Mouse (Mus musculus): ENCODE measurements at regions not wholly inside any gene's neighbourhood (a gene's known extent, or its start where the extent isn't known, plus 50 kb on each side); places are given as distances from the start of the nearest gene placed in this dataset.

- Histone ChIP-seq H3K9ac (ENCODE audit: low read depth, low read length) (no peak overlapping the region), H3K9me3 (replicated peaks; ENCODE audit: low read length) (no peaks in the 10 kb centered on the region), H3K4me1 (replicated peaks; ENCODE audit: insufficient read depth, low read length) (no peaks in the 10 kb centered on the region), H3K4me2 (ENCODE audit: low read length) (no peak overlapping the region), H3K36me3 (ENCODE audit: insufficient read depth, low read length) (no peaks in the 10 kb centered on the region), H3K4me3 (replicated peaks; ENCODE audit: low read depth, low read length) (no peak overlapping the region), H3K27ac (peak overlapping the region; percentile 66), H3K27me3 (ENCODE audit: insufficient read depth, low read length) (no peaks in the 10 kb centered on the region)
- no peak for TF ChIP-seq CTCF (IDR thresholded peaks at IDR 0.05; ENCODE audit: low read depth)
- 44% methylated on average over 4 of the region's 4 CpGs for WGBS
- ATAC-seq (replicated peaks; ENCODE audit: low FRiP score, low read depth) (peak; percentile 72), DNase-seq (ENCODE audit: low spot score) (peak; percentile 54)
Measured at GRCm38 (mm10) chr1:164713798-164714551, 82.5 kb upstream of the Dpt start.

- Histone ChIP-seq H3K4me2 (ENCODE audit: low read length) (no peak overlapping the region), H3K27ac (no peak overlapping the region), H3K27me3 (ENCODE audit: insufficient read depth, low read length) (no peaks in the 10 kb centered on the region), H3K36me3 (ENCODE audit: insufficient read depth, low read length) (no peaks in the 10 kb centered on the region), H3K4me3 (replicated peaks; ENCODE audit: low read depth, low read length) (no peak overlapping the region), H3K4me1 (replicated peaks; ENCODE audit: insufficient read depth, low read length) (no peaks in the 10 kb centered on the region), H3K9me3 (replicated peaks; ENCODE audit: low read length) (no peaks in the 10 kb centered on the region), H3K9ac (ENCODE audit: low read depth, low read length) (no peak overlapping the region)
- 81% methylated on average over 3 of the region's 3 CpGs for WGBS
- TF ChIP-seq CTCF (IDR thresholded peaks at IDR 0.05; ENCODE audit: low read depth), result no peak
- ATAC-seq (replicated peaks; ENCODE audit: low FRiP score, low read depth) (no peak), DNase-seq (ENCODE audit: low spot score) (no peak)
Measured at GRCm38 (mm10) chr1:164712514-164712913, 83.9 kb upstream of the Dpt start.

- no peak overlapping the region for H3K4me3 ChIP-seq (replicated peaks; ENCODE audit: low read depth, low read length)
- no peak overlapping the region for H3K4me2 ChIP-seq (ENCODE audit: low read length)
- peak overlapping the region; percentile 79 for H3K27ac ChIP-seq
- WGBS, result 85% methylated on average over 11 of the region's 11 CpGs
- H3K9ac ChIP-seq (ENCODE audit: low read depth, low read length), result no peak overlapping the region
- H3K9me3 ChIP-seq (replicated peaks; ENCODE audit: low read length), result no peaks in the 10 kb centered on the region
- no peaks in the 10 kb centered on the region for H3K36me3 ChIP-seq (ENCODE audit: insufficient read depth, low read length)
- no peaks in the 10 kb centered on the region for H3K4me1 ChIP-seq (replicated peaks; ENCODE audit: insufficient read depth, low read length)
- no peaks in the 10 kb centered on the region for H3K27me3 ChIP-seq (ENCODE audit: insufficient read depth, low read length)
- TF ChIP-seq CTCF (IDR thresholded peaks at IDR 0.05; ENCODE audit: low read depth), result no peak
- ATAC-seq (replicated peaks; ENCODE audit: low FRiP score, low read depth), result no peak
- no peak for DNase-seq (ENCODE audit: low spot score)
Measured at GRCm38 (mm10) chr1:164704397-164705091, 91.9 kb upstream of the Dpt start.

GRCm38 (mm10) chr1:164703560-164704131 lies 92.8 kb upstream of the Dpt start:
- no peak overlapping the region for H3K4me2 ChIP-seq (ENCODE audit: low read length)
- peak; percentile 92 for ATAC-seq (replicated peaks; ENCODE audit: low FRiP score, low read depth)
- H3K9ac ChIP-seq (ENCODE audit: low read depth, low read length), result no peak overlapping the region
- WGBS, result 43% methylated on average over 4 of the region's 4 CpGs
- no peak overlapping the region for H3K4me3 ChIP-seq (replicated peaks; ENCODE audit: low read depth, low read length)
- no peaks in the 10 kb centered on the region for H3K4me1 ChIP-seq (replicated peaks; ENCODE audit: insufficient read depth, low read length)
- TF ChIP-seq CTCF (IDR thresholded peaks at IDR 0.05; ENCODE audit: low read depth), result no peak
- peak overlapping the region; percentile 79 for H3K27ac ChIP-seq
- H3K9me3 ChIP-seq (replicated peaks; ENCODE audit: low read length), result no peaks in the 10 kb centered on the region
- H3K36me3 ChIP-seq (ENCODE audit: insufficient read depth, low read length), result no peaks in the 10 kb centered on the region
- peak; percentile 64 for DNase-seq (ENCODE audit: low spot score)
- H3K27me3 ChIP-seq (ENCODE audit: insufficient read depth, low read length), result no peaks in the 10 kb centered on the region

- ATAC-seq (replicated peaks; ENCODE audit: low FRiP score, low read depth), result no peak
Measured at GRCm38 (mm10) chr1:164690055-164690454, 106.4 kb upstream of the Dpt start.

GRCm38 (mm10) chr1:164689311-164689710 lies 107.1 kb upstream of the Dpt start:
- WGBS, result 85% methylated on average over 4 of the region's 4 CpGs
- Histone ChIP-seq H3K9ac (ENCODE audit: low read depth, low read length) (no peak overlapping the region), H3K4me3 (replicated peaks; ENCODE audit: low read depth, low read length) (no peak overlapping the region), H3K4me2 (ENCODE audit: low read length) (no peak overlapping the region), H3K9me3 (replicated peaks; ENCODE audit: low read length) (no peaks in the 10 kb centered on the region), H3K27me3 (ENCODE audit: insufficient read depth, low read length) (no peaks in the 10 kb centered on the region), H3K4me1 (replicated peaks; ENCODE audit: insufficient read depth, low read length) (no peaks in the 10 kb centered on the region), H3K36me3 (ENCODE audit: insufficient read depth, low read length) (no peaks in the 10 kb centered on the region), H3K27ac (no peak overlapping the region)
- TF ChIP-seq CTCF (IDR thresholded peaks at IDR 0.05; ENCODE audit: low read depth), result no peak
- DNase-seq (ENCODE audit: low spot score), result no peak
- ATAC-seq (replicated peaks; ENCODE audit: low FRiP score, low read depth), result no peak

More at GRCm38 (mm10) chr1:164690055-164690454, 106.4 kb upstream of the Dpt start:
- no peak overlapping the region for H3K4me3 ChIP-seq (replicated peaks; ENCODE audit: low read depth, low read length)
- no peak overlapping the region for H3K27ac ChIP-seq
- TF ChIP-seq CTCF (IDR thresholded peaks at IDR 0.05; ENCODE audit: low read depth), result no peak
- DNase-seq (ENCODE audit: low spot score), result no peak
- H3K36me3 ChIP-seq (ENCODE audit: insufficient read depth, low read length), result no peaks in the 10 kb centered on the region
- no peak overlapping the region for H3K9ac ChIP-seq (ENCODE audit: low read depth, low read length)
- H3K27me3 ChIP-seq (ENCODE audit: insufficient read depth, low read length), result no peaks in the 10 kb centered on the region
- H3K4me2 ChIP-seq (ENCODE audit: low read length), result no peak overlapping the region
- WGBS, result 90% methylated on average over 1 of the region's 1 CpGs
- H3K4me1 ChIP-seq (replicated peaks; ENCODE audit: insufficient read depth, low read length), result no peaks in the 10 kb centered on the region
- H3K9me3 ChIP-seq (replicated peaks; ENCODE audit: low read length), result no peaks in the 10 kb centered on the region

All from kidney, postnatal 0 days (tissue).